Mouse (Mus musculus): ENCODE results near the gene Rab3d. TPM values are rescaled to one million over a fixed set of nuclear protein-coding genes. Genes with fewer than 3 reads are reported as not detected.

Gene Rab3d
- total and polyA plus RNA-seq, 2 experiments from 2014 or later, result 7.7 to 8.9 TPM

GRCm38 (mm10) chr9:21948146-21948545, 30.2 kb upstream of the Rab3d start:
- H3K27me3 ChIP-seq (ENCODE audit: control insufficient read depth, insufficient read depth, low read length), result peaks cover 12% of the 10 kb centered on the region; the same call in 1 of the 2 replicates
- H3K36me3 ChIP-seq (replicated peaks; ENCODE audit: control insufficient read depth, insufficient read depth, low read length), result no peaks in the 10 kb centered on the region
- no peak overlapping the region for H3K4me3 ChIP-seq (ENCODE audit: low read depth, low read length)
- H3K4me2 ChIP-seq (ENCODE audit: low read depth, low read length), result no peak overlapping the region
- no peaks in the 10 kb centered on the region for H3K4me1 ChIP-seq (ENCODE audit: control insufficient read depth, insufficient read depth)
- TF ChIP-seq CTCF (IDR thresholded peaks at IDR 0.05; ENCODE audit: low read depth), result no peak
- no peak for TF ChIP-seq EP300 (IDR thresholded peaks at IDR 0.05; ENCODE audit: low read depth)
- no peak overlapping the region for H3K9ac ChIP-seq (replicated peaks; ENCODE audit: low read depth, low read length)
- H3K27ac ChIP-seq (ENCODE audit: low read depth), result no peak overlapping the region
- no peak for ATAC-seq (ENCODE audit: insufficient read depth, low read depth)
- no peaks in the 10 kb centered on the region for H3K9me3 ChIP-seq (replicated peaks; ENCODE audit: control insufficient read depth, low read length)
- no peak for DNase-seq (ENCODE audit: low spot score)
- 53% methylated on average over 8 of the region's 8 CpGs for WGBS

- WGBS, result 5% methylated on average over 26 of the region's 28 CpGs
These were observed 29.6 kb upstream of the Rab3d start for GRCm38 (mm10) chr9:21947540-21948130.

GRCm38 (mm10) chr9:21944267-21944666, 26.3 kb upstream of the Rab3d start:
- Histone ChIP-seq H3K27me3 (ENCODE audit: control insufficient read depth, insufficient read depth, low read length) (peaks cover 12% of the 10 kb centered on the region; the same call in 1 of the 2 replicates), H3K4me3 (ENCODE audit: low read depth, low read length) (no peak overlapping the region), H3K9ac (replicated peaks; ENCODE audit: low read depth, low read length) (no peak overlapping the region), H3K9me3 (replicated peaks; ENCODE audit: control insufficient read depth, low read length) (no peaks in the 10 kb centered on the region), H3K4me2 (ENCODE audit: low read depth, low read length) (no peak overlapping the region), H3K4me1 (ENCODE audit: control insufficient read depth, insufficient read depth) (no peaks in the 10 kb centered on the region), H3K27ac (ENCODE audit: low read depth) (no peak overlapping the region), H3K36me3 (replicated peaks; ENCODE audit: control insufficient read depth, insufficient read depth, low read length) (no peaks in the 10 kb centered on the region)
- no peak for TF ChIP-seq EP300 (IDR thresholded peaks at IDR 0.05; ENCODE audit: low read depth)
- no peak for TF ChIP-seq CTCF (IDR thresholded peaks at IDR 0.05; ENCODE audit: low read depth)
- no peak for DNase-seq (ENCODE audit: low spot score)
- WGBS, result 11% methylated on average over 23 of the region's 23 CpGs
- ATAC-seq (ENCODE audit: insufficient read depth, low read depth), result no peak

More at GRCm38 (mm10) chr9:21947540-21948130, 29.6 kb upstream of the Rab3d start:
- Histone ChIP-seq H3K4me2 (ENCODE audit: low read depth, low read length) (no peak overlapping the region), H3K4me1 (ENCODE audit: control insufficient read depth, insufficient read depth) (no peaks in the 10 kb centered on the region), H3K4me3 (ENCODE audit: low read depth, low read length) (no peak overlapping the region), H3K36me3 (replicated peaks; ENCODE audit: control insufficient read depth, insufficient read depth, low read length) (no peaks in the 10 kb centered on the region), H3K27ac (ENCODE audit: low read depth) (no peak overlapping the region), H3K9ac (replicated peaks; ENCODE audit: low read depth, low read length) (no peak overlapping the region), H3K9me3 (replicated peaks; ENCODE audit: control insufficient read depth, low read length) (no peaks in the 10 kb centered on the region), H3K27me3 (ENCODE audit: control insufficient read depth, insufficient read depth, low read length) (peaks cover 12% of the 10 kb centered on the region; the same call in 1 of the 2 replicates)
- ATAC-seq (ENCODE audit: insufficient read depth, low read depth), result no peak
- no peak for TF ChIP-seq EP300 (IDR thresholded peaks at IDR 0.05; ENCODE audit: low read depth)
- no peak for TF ChIP-seq CTCF (IDR thresholded peaks at IDR 0.05; ENCODE audit: low read depth)
- DNase-seq (ENCODE audit: low spot score), result no peak

- 39% methylated on average over 12 of the region's 12 CpGs for WGBS
- no peaks in the 10 kb centered on the region for H3K9me3 ChIP-seq (replicated peaks; ENCODE audit: control insufficient read depth, low read length)
- peaks cover 9% of the 10 kb centered on the region; the same call in 1 of the 2 replicates for H3K27me3 ChIP-seq (ENCODE audit: control insufficient read depth, insufficient read depth, low read length)
- no peak overlapping the region for H3K4me2 ChIP-seq (ENCODE audit: low read depth, low read length)
- no peaks in the 10 kb centered on the region for H3K36me3 ChIP-seq (replicated peaks; ENCODE audit: control insufficient read depth, insufficient read depth, low read length)
- no peak overlapping the region for H3K9ac ChIP-seq (replicated peaks; ENCODE audit: low read depth, low read length)
- ATAC-seq (ENCODE audit: insufficient read depth, low read depth) (no peak), DNase-seq (ENCODE audit: low spot score) (no peak)
- TF ChIP-seq EP300 (IDR thresholded peaks at IDR 0.05; ENCODE audit: low read depth) (no peak), CTCF (IDR thresholded peaks at IDR 0.05; ENCODE audit: low read depth) (no peak)
- H3K4me1 ChIP-seq (ENCODE audit: control insufficient read depth, insufficient read depth), result no peaks in the 10 kb centered on the region
- H3K4me3 ChIP-seq (ENCODE audit: low read depth, low read length), result no peak overlapping the region
- H3K27ac ChIP-seq (ENCODE audit: low read depth), result no peak overlapping the region
These were observed 25.6 kb upstream of the Rab3d start for GRCm38 (mm10) chr9:21943638-21944037.

GRCm38 (mm10) chr9:21943046-21943445, 25.1 kb upstream of the Rab3d start:
- TF ChIP-seq EP300 (IDR thresholded peaks at IDR 0.05; ENCODE audit: low read depth) (no peak), CTCF (IDR thresholded peaks at IDR 0.05; ENCODE audit: low read depth) (no peak)
- no peaks in the 10 kb centered on the region for H3K36me3 ChIP-seq (replicated peaks; ENCODE audit: control insufficient read depth, insufficient read depth, low read length)
- DNase-seq (ENCODE audit: low spot score), result no peak
- H3K27ac ChIP-seq (ENCODE audit: low read depth), result no peak overlapping the region
- H3K27me3 ChIP-seq (ENCODE audit: control insufficient read depth, insufficient read depth, low read length), result peaks cover 4% of the 10 kb centered on the region; the same call in 1 of the 2 replicates
- H3K9me3 ChIP-seq (replicated peaks; ENCODE audit: control insufficient read depth, low read length), result no peaks in the 10 kb centered on the region
- no peak overlapping the region for H3K4me3 ChIP-seq (ENCODE audit: low read depth, low read length)
- H3K9ac ChIP-seq (replicated peaks; ENCODE audit: low read depth, low read length), result no peak overlapping the region
- H3K4me2 ChIP-seq (ENCODE audit: low read depth, low read length), result no peak overlapping the region
- no peaks in the 10 kb centered on the region for H3K4me1 ChIP-seq (ENCODE audit: control insufficient read depth, insufficient read depth)
- ATAC-seq (ENCODE audit: insufficient read depth, low read depth), result no peak
- WGBS, result 64% methylated on average over 8 of the region's 12 CpGs
